Mouse (Mus musculus) Patski (cell line): Measurements from ENCODE around the gene Ccdc184. TPM values are rescaled to one million over a fixed set of nuclear protein-coding genes. Genes with fewer than 3 reads are reported as not detected.

ENCODE experiments used
- ATAC-seq: fragments of 100-300 bp; one replicate; pipeline ENCODE4 v1.8.0; 2021
- CTCF ChIA-PET: fragments of 350-600 bp; sonication (Branson Sonifier 250); formaldehyde crosslinking; loops from one replicate; lab custom pipeline; 2022; ENCODE audit warnings: inconsistent platforms; lab: Charles Lee
- POLR2A ChIA-PET: fragments of 350-600 bp; sonication (Branson Sonifier 250); formaldehyde crosslinking; loops from one replicate; lab custom pipeline; 2022; ENCODE audit warnings: antibody characterized with exemption, inconsistent platforms; lab: Charles Lee
- DNase-seq: peaks from one replicate; pipeline ENCODE4 v3.0.0-alpha.2; 2011; ENCODE audit warnings: low read depth, low spot score
- H3K27me3 ChIP-seq: fragments of 371-371 bp; one replicate; pipeline ENCODE4 v1.5.1; 2021
- CTCF ChIP-seq: fragments of 100-300 bp; IDR thresholded peaks from one replicate; pipeline ENCODE4 v1.5.1; 2021
- in situ Hi-C: fragments of 300-500 bp; cut with MboI; formaldehyde crosslinking; loops from 3 replicates; pipeline ENCODE4 v1.11.1; 2018; ENCODE audit warnings: low pct_unique_long_range_greater_than_20kb, mixed read lengths
- polyA plus RNA-seq: library from polyadenylated mRNA; unstranded; gene quantifications from one replicate; pipeline ENCODE4 v1.2.3, GENCODE M21; 2021

Ccdc184 gene
- polyA plus RNA-seq, 1 experiment from 2014 or later, result not detected

- ATAC-seq, result no peak
- no peak for DNase-seq
- H3K27me3 ChIP-seq, result peaks cover 24% of the 10 kb centered on the region
- in situ Hi-C loops, result no loop called here
- POLR2A ChIA-PET, result no interaction called here
- CTCF ChIA-PET, result no interaction called here
- TF ChIP-seq CTCF, result no peak
Observed at GRCm38 (mm10) chr15:98195442-98195841, 28.5 kb downstream of the Ccdc184 start, which contains the start of gene Olfr288. TSS of gene Olfr288 (minus strand) at chr15:98195542.

DNA sequence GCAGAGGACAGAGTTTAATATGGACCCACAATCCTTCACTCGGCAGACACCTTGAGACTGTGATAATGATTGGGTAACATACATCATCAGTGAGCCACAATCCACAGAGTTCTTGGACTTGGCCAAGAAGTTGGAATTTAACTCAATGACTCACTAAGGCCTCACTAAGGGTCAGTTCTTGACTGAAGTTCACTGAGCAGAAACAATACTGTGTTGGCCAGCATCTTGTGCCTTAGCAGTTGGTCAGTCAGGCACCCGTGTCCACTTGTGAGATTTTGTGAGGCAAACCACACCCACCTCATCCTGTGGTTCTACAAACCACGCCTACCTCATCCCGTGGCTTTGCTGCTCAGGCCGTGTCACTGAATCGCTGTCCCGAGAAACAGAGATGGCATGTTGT lies 42.7 kb downstream of the Ccdc184 start:
- CTCF ChIA-PET, result interaction anchor here (1.1 to 1.3 kb wide), 2 partner anchors 9 to 29 kb away, joined by 3 to 4 read pairs; no protein-coding TSS in a partner anchor
- TF ChIP-seq CTCF, result no peak
- POLR2A ChIA-PET, result no interaction called here
- no peaks in the 10 kb centered on the region for H3K27me3 ChIP-seq
- ATAC-seq (peak; percentile 87), DNase-seq (peak; percentile 31)
- in situ Hi-C loops, result no loop called here

DNA sequence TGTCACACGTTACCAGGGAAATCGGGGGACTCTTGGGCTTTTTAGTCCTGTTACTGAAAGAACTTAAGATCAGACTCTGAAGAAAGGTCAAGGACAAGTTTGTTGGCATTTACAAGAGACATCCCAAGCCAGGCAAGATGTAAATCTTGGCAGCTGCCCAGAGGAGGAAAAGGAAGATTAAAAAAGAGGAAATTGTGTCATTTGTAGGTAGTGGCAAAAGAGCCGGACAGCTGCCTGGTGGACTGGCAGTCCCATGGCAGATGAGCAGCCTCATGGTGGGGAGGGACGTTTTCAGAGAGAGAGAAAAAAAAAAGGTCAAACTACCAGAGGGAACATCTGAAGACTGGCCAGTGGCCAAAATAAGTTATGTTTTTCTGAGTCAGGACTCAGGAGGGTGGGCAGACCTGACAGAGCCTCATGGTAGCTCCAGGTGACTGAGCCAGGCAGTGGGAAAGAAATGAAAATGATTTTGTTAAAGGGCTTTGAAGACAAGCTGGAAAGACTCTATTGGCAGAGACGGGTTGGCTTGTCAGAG lies 46.4 kb downstream of the Ccdc184 start:
- ChIA-PET POLR2A (interaction anchor here (0.6 kb wide), 1 partner anchor 124 kb away, joined by 3 read pairs; no protein-coding TSS in a partner anchor), CTCF (interaction anchor here (1.2 to 1.4 kb wide), 2 partner anchors 10 to 32 kb away, joined by 4 read pairs; no protein-coding TSS in a partner anchor)
- H3K27me3 ChIP-seq, result no peaks in the 10 kb centered on the region
- no peak for DNase-seq
- in situ Hi-C loops, result no loop called here
- TF ChIP-seq CTCF, result no peak
- no peak for ATAC-seq

- in situ Hi-C loops, result no loop called here
- H3K27me3 ChIP-seq, result no peaks in the 10 kb centered on the region
- ATAC-seq (no peak), DNase-seq (no peak)
- TF ChIP-seq CTCF, result no peak
- ChIA-PET CTCF (interaction anchor here (1.2 to 1.4 kb wide), 2 partner anchors 11 to 33 kb away, joined by 4 read pairs; no protein-coding TSS in a partner anchor), POLR2A (interaction anchor here (0.6 kb wide), 2 partner anchors 68 to 124 kb away, joined by 3 read pairs; no protein-coding TSS in a partner anchor)
Observed at GRCm38 (mm10) chr15:98214130-98214529, 47.2 kb downstream of the Ccdc184 start.

Other genes with a start within 250 kb of the Ccdc184 start
- 118 TPM for gene Tmem106c, start 203.0 kb upstream of the Ccdc184 start, polyA plus RNA-seq
- 0.54 TPM for gene Col2a1, start 162.5 kb upstream of the Ccdc184 start, polyA plus RNA-seq
- 97.8 TPM for gene Pfkm, start 74.6 kb upstream of the Ccdc184 start, polyA plus RNA-seq
- gene Senp1, start 73.4 kb upstream of the Ccdc184 start, polyA plus RNA-seq, result 22.1 TPM
- 47.7 TPM for gene Asb8, start 1.5 kb upstream of the Ccdc184 start, polyA plus RNA-seq
- not detected for gene Olfr288, start 28.4 kb downstream of the Ccdc184 start, polyA plus RNA-seq
- gene Gm44579, start 53.8 kb downstream of the Ccdc184 start, polyA plus RNA-seq, result not detected
- gene Olfr287, start 53.9 kb downstream of the Ccdc184 start, polyA plus RNA-seq, result not detected
- gene Olfr286, start 67.3 kb downstream of the Ccdc184 start, polyA plus RNA-seq, result not detected
- gene H1fnt, start 90.1 kb downstream of the Ccdc184 start, polyA plus RNA-seq, result not detected
- gene Zfp641, start 129.0 kb downstream of the Ccdc184 start, polyA plus RNA-seq, result 1.3 TPM
- not detected for gene Olfr285, start 150.2 kb downstream of the Ccdc184 start, polyA plus RNA-seq
- not detected for gene Olfr284, start 173.8 kb downstream of the Ccdc184 start, polyA plus RNA-seq
- gene Olfr283, start 213.8 kb downstream of the Ccdc184 start, polyA plus RNA-seq, result not detected